Mouse (Mus musculus) embryonic fibroblast, embryonic 13.5 days (primary cell): ENCODE data around the gene AC124108.1. TPM values are rescaled to one million over a fixed set of nuclear protein-coding genes. Genes with fewer than 3 reads are reported as not detected.

Experiments used
- H3K27ac ChIP-seq: 2 replicates; pipeline ENCODE4 v1.5.1; 2012; ENCODE audit warnings: low read length, control low read depth, inconsistent platforms; ENCODE audit not compliant: insufficient read depth
- H3K4me1 ChIP-seq: 2 replicates; pipeline ENCODE4 v1.6.1; 2011; ENCODE audit warnings: low read length; ENCODE audit not compliant: control insufficient read depth, insufficient read depth
- H3K4me3 ChIP-seq: 2 replicates; pipeline ENCODE4 v1.5.1; 2011; ENCODE audit warnings: mild to moderate bottlenecking, control low read depth, low read length; ENCODE audit not compliant: insufficient read depth
- CTCF ChIP-seq: IDR thresholded peaks from 2 replicates; pipeline ENCODE4 v1.5.1; 2011; ENCODE audit warnings: mild to moderate bottlenecking, control low read depth, low read length, moderate library complexity, borderline replicate concordance; ENCODE audit not compliant: insufficient read depth
- POLR2A ChIP-seq: IDR thresholded peaks from 2 replicates; pipeline ENCODE4 v1.6.1; 2011; ENCODE audit warnings: low read depth, mild to moderate bottlenecking, control low read depth, low read length, moderate library complexity
- polyA plus RNA-seq: library from polyadenylated mRNA; stranded (reverse); fragments of >200 nt; gene quantifications from 2 replicates; pipeline ENCODE4 v1.2.4, GENCODE M21; 2011; ENCODE audit warnings: low read depth; ENCODE audit not compliant: missing spikeins, insufficient read length

The AC124108.1 gene
- polyA plus RNA-seq, 1 experiment = not detected

DNA sequence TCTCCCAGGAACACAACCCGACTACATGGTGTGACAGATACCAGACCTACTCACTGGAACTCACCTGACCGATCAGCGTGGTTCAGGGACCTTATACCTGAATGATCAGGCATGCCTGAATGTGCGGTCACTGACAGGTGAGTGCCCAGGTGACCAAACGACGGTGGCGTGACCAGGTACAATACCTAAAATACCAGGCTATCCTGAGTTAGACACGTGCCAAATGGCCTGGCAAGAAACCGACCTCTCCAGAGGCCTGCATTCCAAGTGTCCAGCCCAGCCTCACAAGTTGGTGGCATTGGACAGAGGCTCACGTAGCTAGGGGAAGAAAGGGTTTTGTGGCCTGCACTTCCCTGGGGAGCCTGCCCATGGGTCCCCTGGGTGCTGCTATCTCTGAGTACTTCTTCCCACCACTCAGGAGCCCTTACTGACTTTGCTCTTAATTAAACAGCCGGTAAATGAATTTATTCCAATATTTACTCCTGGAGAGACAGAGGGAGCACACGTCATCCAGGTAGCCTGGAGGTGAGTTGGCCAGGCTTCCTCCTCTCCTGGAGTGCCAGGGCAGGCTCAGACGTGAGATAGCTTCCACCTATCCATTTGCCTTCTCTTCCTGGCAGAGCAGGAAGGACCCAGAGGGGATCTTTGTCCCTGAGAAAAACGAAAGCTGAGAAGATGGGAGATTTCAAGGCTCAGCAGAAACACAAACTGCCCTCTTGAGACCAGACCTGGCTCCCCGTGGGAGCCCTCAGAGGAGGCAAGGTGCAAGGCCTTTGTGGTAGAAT, 40.2 kb upstream of the AC124108.1 start:
- Histone ChIP-seq H3K4me1 (peaks cover 20% of the 10 kb centered on the region; the same call in 1 of the 2 replicates), H3K4me3 (no peak overlapping the region), H3K27ac (no peak overlapping the region)
- TF ChIP-seq POLR2A (no peak), CTCF (no peak)

DNA sequence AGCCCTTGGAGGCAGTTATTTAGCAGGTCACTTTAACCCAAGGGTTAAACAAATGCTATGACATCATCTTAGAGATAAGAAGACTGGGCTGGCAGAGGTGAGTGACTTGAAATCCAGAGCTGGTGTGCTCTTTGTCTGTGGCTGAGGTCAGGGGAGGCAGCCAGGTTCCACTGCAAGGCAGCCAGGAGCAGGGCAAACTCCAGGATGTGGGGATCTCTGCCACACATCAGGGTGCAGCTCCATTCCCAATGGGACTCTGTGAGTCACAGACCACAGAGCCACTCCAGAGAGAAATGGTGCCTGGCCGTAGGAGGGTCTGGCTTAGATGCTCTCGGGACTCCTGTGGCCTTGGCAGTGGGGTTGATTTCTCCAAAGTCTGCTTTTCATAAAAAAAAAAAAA, 39.3 kb upstream of the AC124108.1 start:
- Histone ChIP-seq H3K4me3 (no peak overlapping the region), H3K4me1 (peaks cover 20% of the 10 kb centered on the region; the same call in 1 of the 2 replicates)

DNA sequence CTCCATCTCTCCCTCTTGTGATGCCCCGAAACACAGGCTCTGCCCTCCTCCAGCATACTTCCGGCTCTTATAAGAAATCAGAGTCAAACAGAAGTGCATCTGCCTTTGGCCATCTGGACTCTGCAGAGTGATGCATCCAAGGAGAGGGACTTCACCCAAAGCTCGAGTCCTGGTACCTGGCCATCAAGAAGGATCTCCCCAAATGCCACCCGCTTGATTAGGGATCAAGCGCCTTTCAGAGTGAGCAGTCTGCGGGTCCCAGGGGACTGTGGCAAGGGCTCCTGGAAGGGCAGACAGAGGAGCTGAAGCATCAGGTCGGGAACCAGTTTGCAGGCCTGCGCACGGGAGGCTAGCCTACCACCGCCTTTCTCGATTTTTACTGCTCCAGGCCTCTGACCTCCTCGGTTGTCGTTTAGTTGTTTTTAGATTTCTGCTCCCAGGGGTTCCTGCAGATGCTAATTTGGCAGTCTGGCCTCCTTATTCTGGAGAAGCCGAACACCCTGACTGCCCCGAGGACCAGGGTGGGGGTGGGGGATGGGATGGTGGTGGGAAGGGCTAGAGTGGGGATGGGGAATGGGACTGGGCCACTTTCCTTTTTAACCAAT, 38.1 kb upstream of the AC124108.1 start:
- peaks cover 20% of the 10 kb centered on the region; the same call in 1 of the 2 replicates for H3K4me1 ChIP-seq
- H3K27ac ChIP-seq = peak overlapping the region; percentile 25; the same call in 1 of the 2 replicates
- no peak overlapping the region for H3K4me3 ChIP-seq
- TF ChIP-seq CTCF (no peak), POLR2A (no peak)

More for the DNA sequence above, 39.3 kb upstream of the AC124108.1 start:
- H3K27ac ChIP-seq = peak overlapping the region; percentile 13; the same call in 1 of the 2 replicates
- no peak for TF ChIP-seq POLR2A
- TF ChIP-seq CTCF = no peak

DNA sequence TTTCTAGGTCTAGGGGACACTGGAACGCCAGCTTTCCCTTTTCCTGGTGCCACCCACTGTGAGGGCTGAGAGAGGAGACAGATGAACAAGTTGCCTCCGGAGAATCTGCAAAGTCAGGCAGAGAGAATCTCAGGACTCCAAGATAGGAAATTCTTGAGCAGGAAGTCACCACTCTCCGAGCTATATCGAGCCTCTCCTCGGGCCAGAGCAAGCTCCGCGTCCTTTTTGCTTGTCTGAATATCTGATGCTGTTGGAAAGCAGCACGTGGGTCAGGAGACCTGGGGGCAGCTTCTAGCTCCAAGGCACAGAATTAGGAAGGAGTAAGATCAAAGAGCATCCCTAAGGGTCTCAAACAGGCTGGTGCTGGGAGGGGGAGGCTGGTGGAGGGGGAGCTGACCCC, 37.6 kb upstream of the AC124108.1 start:
- TF ChIP-seq POLR2A (no peak), CTCF (no peak)
- Histone ChIP-seq H3K4me3 (no peak overlapping the region), H3K27ac (peak overlapping the region; percentile 85), H3K4me1 (peaks cover 20% of the 10 kb centered on the region; the same call in 1 of the 2 replicates)

DNA sequence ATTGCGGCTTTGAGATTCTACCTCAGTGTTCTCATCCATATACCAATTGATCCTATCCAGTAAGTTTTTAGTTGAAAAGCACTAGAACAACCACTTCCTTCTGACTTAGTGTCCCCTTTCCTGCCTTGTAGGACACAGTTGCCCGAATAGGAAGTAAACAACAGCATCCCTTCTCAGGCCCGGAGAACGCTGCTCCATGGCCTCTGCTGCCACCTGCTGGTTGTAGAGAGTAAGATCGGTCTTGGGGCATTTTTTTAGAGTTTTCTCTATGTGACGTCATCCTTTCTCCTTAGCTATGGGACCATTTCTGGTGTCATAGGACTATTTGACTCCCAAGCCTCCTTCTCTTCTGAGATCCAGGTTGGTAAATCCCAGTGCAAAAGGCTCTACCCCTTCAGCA, 35.5 kb upstream of the AC124108.1 start:
- Histone ChIP-seq H3K27ac (no peak overlapping the region), H3K4me1 (peaks cover 14% of the 10 kb centered on the region; the same call in 1 of the 2 replicates)
- TF ChIP-seq POLR2A = no peak
- peak; percentile 82 for TF ChIP-seq CTCF

DNA sequence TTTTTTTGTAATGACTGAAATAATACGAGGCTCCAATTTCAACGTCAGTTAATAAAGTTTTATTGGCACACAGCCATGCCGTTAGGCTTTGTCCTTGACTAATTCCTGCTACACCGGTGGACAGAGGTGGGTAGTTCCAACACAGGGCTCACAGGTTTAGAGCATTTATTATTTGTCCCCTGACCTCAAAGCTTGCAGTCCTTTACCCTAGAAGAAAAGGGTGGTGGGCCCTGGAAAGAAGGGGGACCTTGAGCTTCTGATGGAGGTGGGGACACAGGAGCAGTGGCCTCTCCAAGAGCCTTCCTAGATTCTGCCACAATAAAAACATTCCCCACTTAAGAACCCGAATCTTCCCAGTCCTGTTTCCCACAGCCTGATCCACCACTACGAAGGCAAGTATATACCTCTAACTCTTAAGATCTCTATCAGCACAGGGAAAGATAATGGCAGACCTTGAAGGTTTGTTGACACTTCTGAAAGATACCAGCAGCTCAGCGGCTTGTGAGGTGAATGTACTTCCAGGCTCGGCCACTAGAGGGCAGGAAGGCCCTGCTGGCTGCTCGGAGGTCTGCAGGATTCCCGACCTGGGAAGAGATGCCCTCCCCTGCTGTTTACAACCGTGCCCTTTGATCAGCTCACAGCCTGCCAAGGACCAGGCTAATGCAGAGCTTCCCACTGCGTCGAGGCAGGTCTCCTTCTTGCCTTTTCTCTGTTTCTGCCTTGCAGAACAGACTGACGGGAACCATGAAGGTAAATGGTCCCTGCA, 34.1 kb upstream of the AC124108.1 start:
- Histone ChIP-seq H3K4me3 (no peak overlapping the region), H3K27ac (no peak overlapping the region), H3K4me1 (peaks cover 7% of the 10 kb centered on the region; the same call in 1 of the 2 replicates)
- TF ChIP-seq CTCF = peak; percentile 91
- TF ChIP-seq POLR2A = no peak

More for the DNA sequence above, 35.5 kb upstream of the AC124108.1 start:
- H3K4me3 ChIP-seq = no peak overlapping the region

DNA sequence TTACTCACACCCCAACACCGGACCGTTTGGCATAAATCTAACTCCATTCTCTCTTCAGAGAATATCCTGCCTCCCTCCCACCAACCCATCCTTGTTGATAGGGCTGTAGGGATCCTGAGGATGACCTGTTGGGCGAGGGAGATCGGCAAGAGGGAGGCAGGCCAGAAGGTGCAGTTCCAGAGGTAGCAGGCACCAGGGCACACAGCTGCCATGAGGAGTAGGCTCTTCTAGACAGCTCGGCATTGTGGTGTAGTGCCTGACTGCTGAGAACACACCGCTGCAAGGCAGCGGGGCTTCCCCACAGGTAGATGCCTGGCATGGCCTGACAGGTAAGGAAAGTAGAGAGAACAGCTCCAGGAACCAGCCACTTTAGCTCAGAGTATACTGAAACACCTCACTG, 33.4 kb upstream of the AC124108.1 start:
- H3K4me3 ChIP-seq = no peak overlapping the region
- H3K4me1 ChIP-seq = peaks cover 7% of the 10 kb centered on the region; the same call in 1 of the 2 replicates
- TF ChIP-seq POLR2A = no peak
- no peak for TF ChIP-seq CTCF
- H3K27ac ChIP-seq = no peak overlapping the region

DNA sequence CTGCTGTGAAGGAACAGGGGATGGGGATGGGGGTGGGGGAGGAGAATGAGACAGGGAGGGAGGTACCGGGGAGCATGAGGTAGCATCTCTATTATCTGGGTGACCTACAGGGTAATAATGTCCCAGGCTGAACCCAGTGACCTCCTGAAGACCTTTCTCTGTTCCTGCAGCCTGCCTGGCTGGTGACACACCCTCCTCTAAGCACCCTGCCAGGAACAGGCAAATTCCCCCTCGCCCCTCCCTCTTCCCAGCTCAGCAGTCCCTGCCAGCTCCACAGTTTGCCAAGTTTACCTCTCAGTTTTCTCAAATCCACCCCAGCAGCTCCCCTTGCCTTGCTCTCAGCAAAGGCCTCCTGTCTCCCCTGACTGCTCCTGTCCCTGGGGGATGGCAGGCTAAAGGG, 32.5 kb upstream of the AC124108.1 start:
- no peak overlapping the region for H3K27ac ChIP-seq
- TF ChIP-seq POLR2A (no peak), CTCF (no peak)

DNA sequence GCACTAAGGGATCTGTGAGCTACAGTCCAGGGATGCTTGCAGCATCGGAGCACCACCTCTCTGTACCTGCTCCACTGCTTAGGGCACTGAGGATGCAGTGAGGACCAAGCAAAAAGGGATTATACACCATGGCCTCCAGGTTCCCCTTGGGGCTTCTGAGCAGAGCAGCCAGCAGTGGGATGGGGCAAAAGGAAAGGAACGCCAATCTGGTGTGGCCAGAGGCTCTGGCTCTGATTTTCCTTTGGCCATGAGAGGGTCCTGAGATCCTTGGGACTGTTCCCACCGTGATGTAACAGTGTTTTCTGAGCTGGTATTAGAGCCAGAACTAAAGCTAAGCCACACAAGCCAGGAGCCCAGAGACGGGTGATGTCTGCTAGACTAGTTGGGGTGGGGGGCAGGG, 31.6 kb upstream of the AC124108.1 start:
- no peak overlapping the region for H3K27ac ChIP-seq
- TF ChIP-seq CTCF (no peak), POLR2A (no peak)

More for the DNA sequence above, 32.5 kb upstream of the AC124108.1 start:
- Histone ChIP-seq H3K4me3 (no peak overlapping the region), H3K4me1 (0 out of 2 replicates have a peak, but pooled peaks cover 3% of the 10 kb centered on the region)

More for the DNA sequence above, 31.6 kb upstream of the AC124108.1 start:
- H3K4me3 ChIP-seq = no peak overlapping the region
- no peaks in the 10 kb centered on the region for H3K4me1 ChIP-seq
